Mouse (Mus musculus): ENCODE measurements at regions not wholly inside any gene's neighbourhood (a gene's known extent, or its start where the extent isn't known, plus 50 kb on each side); places are given as distances from the start of the nearest gene placed in this dataset.
A peak's percentile ranks its signal among the peaks of the same experiment; 100 is the strongest.

GRCm38 (mm10) chr7:74224378-74224777 lies 210.9 kb upstream of the St8sia2 start:
- Histone ChIP-seq H3K4me1 (ENCODE audit: control insufficient read depth, insufficient read depth, low read length) (no peaks in the 10 kb centered on the region), H3K27ac (ENCODE audit: insufficient read depth, low read length) (no peak overlapping the region), H3K4me3 (ENCODE audit: insufficient read depth, low read length) (no peak overlapping the region)
- no peak for TF ChIP-seq CTCF (IDR thresholded peaks at IDR 0.05; ENCODE audit: borderline replicate concordance, insufficient read depth, low read length)
- TF ChIP-seq POLR2A (IDR thresholded peaks at IDR 0.05; ENCODE audit: low read depth, low read length), result no peak

- Histone ChIP-seq H3K27ac (ENCODE audit: insufficient read depth, low read length) (no peak overlapping the region), H3K4me1 (ENCODE audit: control insufficient read depth, insufficient read depth, low read length) (no peaks in the 10 kb centered on the region), H3K4me3 (ENCODE audit: insufficient read depth, low read length) (no peak overlapping the region)
- TF ChIP-seq CTCF (IDR thresholded peaks at IDR 0.05; ENCODE audit: borderline replicate concordance, insufficient read depth, low read length) (0 out of 2 replicates have a peak, but pooled peaks have one; percentile 7), POLR2A (IDR thresholded peaks at IDR 0.05; ENCODE audit: low read depth, low read length) (no peak)
Observed at GRCm38 (mm10) chr7:74200661-74201060, 187.2 kb upstream of the St8sia2 start.

- no peaks in the 10 kb centered on the region for H3K4me1 ChIP-seq (ENCODE audit: control insufficient read depth, insufficient read depth, low read length)
- H3K4me3 ChIP-seq (ENCODE audit: insufficient read depth, low read length), result no peak overlapping the region
- no peak for TF ChIP-seq CTCF (IDR thresholded peaks at IDR 0.05; ENCODE audit: borderline replicate concordance, insufficient read depth, low read length)
- no peak overlapping the region for H3K27ac ChIP-seq (ENCODE audit: insufficient read depth, low read length)
Observed at GRCm38 (mm10) chr7:74198796-74199195, 185.3 kb upstream of the St8sia2 start.

GRCm38 (mm10) chr7:74184661-74185060 lies 171.2 kb upstream of the St8sia2 start:
- no peak for TF ChIP-seq CTCF (IDR thresholded peaks at IDR 0.05; ENCODE audit: borderline replicate concordance, insufficient read depth, low read length)
- no peak for TF ChIP-seq POLR2A (IDR thresholded peaks at IDR 0.05; ENCODE audit: low read depth, low read length)
- no peaks in the 10 kb centered on the region for H3K4me1 ChIP-seq (ENCODE audit: control insufficient read depth, insufficient read depth, low read length)
- H3K4me3 ChIP-seq (ENCODE audit: insufficient read depth, low read length), result no peak overlapping the region

GRCm38 (mm10) chr7:74174206-74174605 lies 160.7 kb upstream of the St8sia2 start:
- Histone ChIP-seq H3K4me1 (ENCODE audit: control insufficient read depth, insufficient read depth, low read length) (peaks cover 14% of the 10 kb centered on the region), H3K4me3 (ENCODE audit: insufficient read depth, low read length) (no peak overlapping the region), H3K27ac (ENCODE audit: insufficient read depth, low read length) (peak overlapping the region; percentile 73)
- TF ChIP-seq CTCF (IDR thresholded peaks at IDR 0.05; ENCODE audit: borderline replicate concordance, insufficient read depth, low read length), result no peak
- no peak for TF ChIP-seq POLR2A (IDR thresholded peaks at IDR 0.05; ENCODE audit: low read depth, low read length)

More at GRCm38 (mm10) chr7:74184661-74185060, 171.2 kb upstream of the St8sia2 start:
- no peak overlapping the region for H3K27ac ChIP-seq (ENCODE audit: insufficient read depth, low read length)

- H3K4me1 ChIP-seq (ENCODE audit: control insufficient read depth, insufficient read depth, low read length), result peaks cover 14% of the 10 kb centered on the region
- no peak for TF ChIP-seq POLR2A (IDR thresholded peaks at IDR 0.05; ENCODE audit: low read depth, low read length)
- no peak for TF ChIP-seq CTCF (IDR thresholded peaks at IDR 0.05; ENCODE audit: borderline replicate concordance, insufficient read depth, low read length)
- no peak overlapping the region for H3K4me3 ChIP-seq (ENCODE audit: insufficient read depth, low read length)
- H3K27ac ChIP-seq (ENCODE audit: insufficient read depth, low read length), result peak overlapping the region; percentile 94
Observed at GRCm38 (mm10) chr7:74173230-74173612, 159.7 kb upstream of the St8sia2 start.

- H3K4me1 ChIP-seq (ENCODE audit: control insufficient read depth, insufficient read depth, low read length), result peaks cover 14% of the 10 kb centered on the region
- no peak overlapping the region for H3K4me3 ChIP-seq (ENCODE audit: insufficient read depth, low read length)
- no peak for TF ChIP-seq POLR2A (IDR thresholded peaks at IDR 0.05; ENCODE audit: low read depth, low read length)
- no peak for TF ChIP-seq CTCF (IDR thresholded peaks at IDR 0.05; ENCODE audit: borderline replicate concordance, insufficient read depth, low read length)
- H3K27ac ChIP-seq (ENCODE audit: insufficient read depth, low read length), result peak overlapping the region; percentile 94
Observed at GRCm38 (mm10) chr7:74172504-74173229, 159.2 kb upstream of the St8sia2 start.

- H3K27ac ChIP-seq (ENCODE audit: insufficient read depth, low read length), result no peak overlapping the region
- TF ChIP-seq POLR2A (IDR thresholded peaks at IDR 0.05; ENCODE audit: low read depth, low read length) (no peak), CTCF (IDR thresholded peaks at IDR 0.05; ENCODE audit: borderline replicate concordance, insufficient read depth, low read length) (no peak)
- no peak overlapping the region for H3K4me3 ChIP-seq (ENCODE audit: insufficient read depth, low read length)
Observed at GRCm38 (mm10) chr7:74151590-74151989, 138.1 kb upstream of the St8sia2 start.

GRCm38 (mm10) chr7:74143236-74143635 lies 129.7 kb upstream of the St8sia2 start:
- Histone ChIP-seq H3K4me1 (ENCODE audit: control insufficient read depth, insufficient read depth, low read length) (no peaks in the 10 kb centered on the region), H3K4me3 (ENCODE audit: insufficient read depth, low read length) (no peak overlapping the region), H3K27ac (ENCODE audit: insufficient read depth, low read length) (no peak overlapping the region)
- TF ChIP-seq POLR2A (IDR thresholded peaks at IDR 0.05; ENCODE audit: low read depth, low read length) (no peak), CTCF (IDR thresholded peaks at IDR 0.05; ENCODE audit: borderline replicate concordance, insufficient read depth, low read length) (no peak)

More at GRCm38 (mm10) chr7:74151590-74151989, 138.1 kb upstream of the St8sia2 start:
- no peaks in the 10 kb centered on the region for H3K4me1 ChIP-seq (ENCODE audit: control insufficient read depth, insufficient read depth, low read length)

- no peak overlapping the region for H3K27ac ChIP-seq (ENCODE audit: insufficient read depth, low read length)
- no peaks in the 10 kb centered on the region for H3K4me1 ChIP-seq (ENCODE audit: control insufficient read depth, insufficient read depth, low read length)
- TF ChIP-seq CTCF (IDR thresholded peaks at IDR 0.05; ENCODE audit: borderline replicate concordance, insufficient read depth, low read length) (no peak), POLR2A (IDR thresholded peaks at IDR 0.05; ENCODE audit: low read depth, low read length) (no peak)
- H3K4me3 ChIP-seq (ENCODE audit: insufficient read depth, low read length), result no peak overlapping the region
Observed at GRCm38 (mm10) chr7:74138169-74138568, 124.7 kb upstream of the St8sia2 start.

Measured in embryonic fibroblast, embryonic 13.5 days (primary cell).